Mouse (Mus musculus): ENCODE results near the gene Pdss1.

DNA sequence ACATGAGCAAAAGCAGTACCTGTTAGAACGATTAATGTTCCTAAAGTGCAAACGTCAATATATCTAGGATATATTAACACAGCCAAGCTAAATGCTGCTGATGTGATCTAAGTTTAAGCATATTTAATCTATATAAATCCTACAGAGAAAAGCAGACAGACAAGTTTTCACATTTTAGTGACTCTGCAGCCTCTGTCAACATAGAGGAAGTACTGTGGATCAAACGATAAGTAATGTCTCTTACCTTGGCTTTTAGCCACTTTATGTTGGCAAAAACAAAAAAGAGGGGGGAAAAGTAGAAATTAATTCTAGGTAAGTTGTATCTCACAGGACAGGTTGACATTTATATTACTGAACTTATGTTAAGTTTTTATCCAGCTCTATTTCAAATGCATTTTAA lies 67.6 kb downstream of the Pdss1 start:
- TF ChIP-seq CHD2 (IDR thresholded peaks at IDR 0.05; ENCODE audit: low read depth, low read length) (no peak), ZC3H11A (IDR thresholded peaks at IDR 0.05; ENCODE audit: borderline replicate concordance, low read depth, low read length) (no peak), ZNF384 (IDR thresholded peaks at IDR 0.05; ENCODE audit: low read depth, low read length) (no peak)
